ENCODE assay signal across 13 mouse cellular contexts in genomic region chr16:28591583-28591982, GRCm38 (mm10).
"Had no signal": no experiment of that assay in that cellular context is flagged by ENCODE, and none has a peak within 500 bp of the region (broad histone marks: within the 10 kb centered on the region; RNA-seq: fewer than 3 reads in every experiment).

No protein-coding gene starts in this region.

- H3K4me2 ChIP-seq: kidney, embryonic 15.5 days; liver, embryonic 11.5 days; liver, embryonic 15.5 days had no signal

- H3K36me3 ChIP-seq: kidney, embryonic 15.5 days; limb, embryonic 10.5 days; liver, embryonic 15.5 days had no signal

- DNase-seq: kidney, adult 2 months; kidney, postnatal 14 days; lung, adult 2 months; lung, postnatal 36 days; thymus, adult 18-20 months; thymus, postnatal 14 days had no signal

- H3K4me1 ChIP-seq: kidney, embryonic 15.5 days; limb, embryonic 10.5 days; liver, embryonic 15.5 days had no signal

- H3K4me3 ChIP-seq: kidney, embryonic 15.5 days; limb, embryonic 10.5 days; liver, embryonic 15.5 days had no signal

- H3K9ac ChIP-seq: kidney, embryonic 15.5 days; liver, embryonic 15.5 days had no signal

- ATAC-seq: intestine, embryonic 16.5 days; lung, postnatal 0 days had no signal

- H3K9me3 ChIP-seq: kidney, embryonic 15.5 days; limb, embryonic 10.5 days; liver, embryonic 15.5 days had no signal

- H3K27me3 ChIP-seq: liver, embryonic 15.5 days had no signal

- H3K27ac ChIP-seq: kidney, embryonic 15.5 days; limb, embryonic 10.5 days; liver, embryonic 15.5 days; stomach, postnatal 0 days had no signal
